Mouse (Mus musculus) myocyte (in vitro differentiated cells): ENCODE results near the gene Emc1.

Experiments used
- MYOD1 ChIP-seq, 3 experiments: IDR thresholded peaks; one replicate each; pipeline ENCODE4 v1.6.1; 2011; ENCODE audit warnings: control low read depth in 2 of 3, low read depth in 2 of 3, mild to moderate bottlenecking in 2 of 3, moderate library complexity in 1 of 3; ENCODE audit not compliant: insufficient read length in 2 of 3, control insufficient read depth in 1 of 3
- POLR2A ChIP-seq: IDR thresholded peaks from one replicate; pipeline ENCODE4 v1.6.1; 2011; ENCODE audit warnings: low read depth, mild to moderate bottlenecking, control low read depth, moderate library complexity; ENCODE audit not compliant: insufficient read length
- SRF ChIP-seq: IDR thresholded peaks from one replicate; pipeline ENCODE4 v1.6.1; 2011; ENCODE audit warnings: low read depth; ENCODE audit not compliant: control insufficient read depth, insufficient read length

GRCm38 (mm10) chr4:139319740-139320139 lies 32.6 kb upstream of the Emc1 start:
- TF ChIP-seq SRF (no peak), MYOD1 (IDR thresholded peaks at IDR 0.05; ENCODE audit: control insufficient read depth in 1 of 3, insufficient read length in 2 of 3, low read depth in 2 of 3) (no peak), POLR2A (no peak)
